Mouse (Mus musculus): ENCODE results near the gene Ear1. TPM values are rescaled to one million over a fixed set of nuclear protein-coding genes. Genes with fewer than 3 reads are reported as not detected.
"Not testable (repeated sequence)": the region's sequence is repeated elsewhere in the genome, so short reads cannot be mapped to it uniquely, and the experiment has no call there.

Gene Ear1
- total RNA-seq, 2 experiments from 2014 or later = not detected

GRCm38 (mm10) chr14:43804435-43804834 lies 70.9 kb downstream of the Ear1 start:
- intact Hi-C loops (cut with DNase I); DNase-seq: not testable (repeated sequence)

GRCm38 (mm10) chr14:43796905-43797470 lies 78.3 kb downstream of the Ear1 start:
- intact Hi-C loops (cut with DNase I) = not testable (repeated sequence)

GRCm38 (mm10) chr14:43796069-43796904 lies 79.0 kb downstream of the Ear1 start:
- intact Hi-C loops (cut with DNase I) = no loop called here
- no peak for DNase-seq

More at GRCm38 (mm10) chr14:43796905-43797470, 78.3 kb downstream of the Ear1 start:
- not testable (repeated sequence) for DNase-seq

GRCm38 (mm10) chr14:43793811-43794210 lies 81.5 kb downstream of the Ear1 start:
- DNase-seq; intact Hi-C loops (cut with DNase I): not testable (repeated sequence)

GRCm38 (mm10) chr14:43784645-43785044 lies 90.7 kb downstream of the Ear1 start, which contains the start of gene Gm8180:
Gene Gm8180, minus strand, starts transcription at chr14:43784745.
- DNase-seq; intact Hi-C loops (cut with DNase I): not testable (repeated sequence)

Other genes with a start within 250 kb of the Ear1 start
- gene Gm8165, start 198.3 kb downstream of the Ear1 start, total RNA-seq (2021) = not detected
- 1 to 10 TPM; 2.7 to 2.8 TPM for gene Gm7324, start 177.7 kb downstream of the Ear1 start, total RNA-seq (2021)
- not detected for gene Gm16506, start 148.0 kb downstream of the Ear1 start, total RNA-seq (2021)
- not detected for gene Gm6526, start 127.7 kb downstream of the Ear1 start, total RNA-seq (2021)
- gene Gm8180, start 90.8 kb downstream of the Ear1 start, total RNA-seq (2021) = not detected
- gene Ear10, start 48.0 kb upstream of the Ear1 start, total RNA-seq (2021) = not detected
- gene Gm8113, start 49.9 kb upstream of the Ear1 start, total RNA-seq (2021) = under 1 TPM; 0.77 to 0.78 TPM
- not detected for gene Ang5, start 81.6 kb upstream of the Ear1 start, total RNA-seq (2021)
- not detected for gene Ang6, start 126.8 kb upstream of the Ear1 start, total RNA-seq (2021)
- under 1 TPM in 1 of 2 experiments, not detected in 1; 0.76 TPM for gene Ear2, start 227.1 kb upstream of the Ear1 start, total RNA-seq (2021)
- not detected for gene Gm3327, start 248.3 kb upstream of the Ear1 start, total RNA-seq (2021)